ENCODE assay signal across 15 mouse cellular contexts in genomic region chr11:62387608-62388330, GRCm38 (mm10).
"Had no signal": no experiment of that assay in that cellular context is flagged by ENCODE, and none has a peak within 500 bp of the region (broad histone marks: within the 10 kb centered on the region; RNA-seq: fewer than 3 reads in every experiment).

No protein-coding gene starts in this region.

- ATAC-seq: lung, postnatal 0 days; midbrain, embryonic 13.5 days had no signal

- H3K9ac ChIP-seq: kidney, embryonic 15.5 days; liver, embryonic 13.5 days; lung, embryonic 14.5 days; midbrain, embryonic 13.5 days had no signal

- H3K27me3 ChIP-seq: kidney, embryonic 15.5 days; liver, embryonic 13.5 days; midbrain, embryonic 13.5 days had no signal

- H3K27ac ChIP-seq: kidney, embryonic 15.5 days; left cerebral cortex, adult 2 months; liver, embryonic 13.5 days; macrophage; midbrain, embryonic 13.5 days had no signal

- DNase-seq: kidney, adult 8-10 months; kidney, postnatal 10 days; kidney, postnatal 36 days; layer of hippocampus, postnatal 36 days; liver, embryonic 13.5 days; lung, embryonic 14.5 days; right cerebral cortex, adult 18-20 months; right cerebral cortex, postnatal 14 days; right cerebral cortex, postnatal 4 days; thymus, postnatal 36 days had no signal

- H3K4me3 ChIP-seq: kidney, embryonic 15.5 days; left cerebral cortex, adult 2 months; liver, embryonic 13.5 days; midbrain, embryonic 13.5 days had no signal

- H3K9me3 ChIP-seq: kidney, embryonic 15.5 days; liver, embryonic 13.5 days; midbrain, embryonic 13.5 days had no signal

- H3K4me2 ChIP-seq: kidney, embryonic 15.5 days; liver, embryonic 13.5 days; lung, embryonic 14.5 days; midbrain, embryonic 13.5 days had no signal

- H3K4me1 ChIP-seq: kidney, embryonic 15.5 days; liver, embryonic 13.5 days; midbrain, embryonic 13.5 days had no signal
